Mouse (Mus musculus): ENCODE results near the gene Fam19a2.

GRCm38 (mm10) chr10:123636655-123637054 is 372.9 kb downstream of the Fam19a2 start:
- TF ChIP-seq CTCF (IDR thresholded peaks at IDR 0.05; ENCODE audit: borderline replicate concordance, extremely low read depth, insufficient read depth, insufficient read length) (no peak), POLR2A (IDR thresholded peaks at IDR 0.05; ENCODE audit: borderline replicate concordance, extremely low read depth, insufficient read depth, insufficient read length, poor library complexity, severe bottlenecking) (no peak)

All from brain, embryonic 14.5 days (tissue).